In the genomic region with DNA sequence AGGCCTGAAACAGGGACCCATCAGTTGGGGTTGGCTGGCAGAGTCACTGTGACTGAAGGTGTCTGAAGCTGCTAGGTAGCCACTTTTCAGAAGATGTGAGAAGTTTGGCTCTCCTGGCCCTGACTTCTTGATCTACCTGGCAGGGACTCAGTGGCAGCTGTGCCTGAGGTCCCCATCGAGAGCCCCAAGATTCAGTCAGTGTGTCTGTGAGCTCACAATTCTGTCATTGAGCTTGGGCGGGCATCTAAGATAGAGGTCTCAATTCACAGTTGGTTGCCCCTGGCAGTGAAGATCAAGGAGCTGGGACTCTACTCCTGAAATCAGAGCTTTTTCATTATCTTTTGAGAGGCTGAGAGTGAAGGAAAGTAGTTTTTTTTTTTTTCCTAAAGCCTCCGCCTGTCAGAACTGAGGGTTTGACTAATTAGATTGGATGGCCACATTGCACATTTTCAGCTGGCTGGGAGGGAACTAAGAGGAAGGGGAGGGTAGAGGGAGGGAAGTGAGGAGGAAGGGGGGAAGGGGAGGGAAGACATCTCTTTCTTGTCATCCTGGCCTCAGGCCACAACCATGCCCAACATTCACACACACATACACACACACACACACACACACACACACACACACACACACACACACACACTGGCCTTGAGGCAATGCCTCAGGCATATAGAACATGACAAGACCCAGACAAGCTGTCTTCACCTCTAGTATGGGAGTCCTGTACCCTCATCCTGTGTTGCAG, we compare ENCODE assay signal across 22 mouse cellular contexts.
A peak's percentile ranks its signal among the peaks of the same experiment; 100 is the strongest.
DNase-seq lines count a peak whose midpoint lies in the region; ATAC-seq lines count a peak whose summit lies in the region.
"Had no signal": no experiment of that assay in that cellular context is flagged by ENCODE, and none has a peak within 500 bp of the region (broad histone marks: within the 10 kb centered on the region; RNA-seq: fewer than 3 reads in every experiment).

No protein-coding gene starts in this region.

- no peaks in the 10 kb centered on the region for H3K36me3 ChIP-seq in forebrain, embryonic 13.5 days (ENCODE audit: poor library complexity, severe bottlenecking)
- H3K36me3 ChIP-seq in forebrain, embryonic 10.5 days (replicated peaks) = no peaks in the 10 kb centered on the region
- 0 out of 2 replicates have a peak, but pooled peaks cover 2% of the 10 kb centered on the region for H3K36me3 ChIP-seq in neural tube, embryonic 15.5 days
- H3K36me3 ChIP-seq in midbrain, embryonic 14.5 days (ENCODE audit: control insufficient read depth, insufficient read depth, low read length) = no peaks in the 10 kb centered on the region
- H3K36me3 ChIP-seq: embryonic facial prominence, embryonic 13.5 days; heart, embryonic 13.5 days; limb, embryonic 12.5 days; liver, embryonic 13.5 days; lung, embryonic 15.5 days had no signal

- H3K9ac ChIP-seq in forebrain, embryonic 13.5 days = no peak overlapping the region
- H3K9ac ChIP-seq in neural tube, embryonic 15.5 days (replicated peaks) = no peak overlapping the region
- H3K9ac ChIP-seq in midbrain, embryonic 14.5 days (replicated peaks; ENCODE audit: low read length) = no peak overlapping the region
- H3K9ac ChIP-seq: embryonic facial prominence, embryonic 13.5 days; heart, embryonic 13.5 days; limb, embryonic 12.5 days; liver, embryonic 13.5 days; lung, embryonic 15.5 days had no signal

- peak; percentile 32; the same call in 1 of the 2 replicates for ATAC-seq in forebrain, embryonic 13.5 days
- ATAC-seq in neural tube, embryonic 15.5 days (ENCODE audit: low FRiP score) = no peak
- ATAC-seq in midbrain, embryonic 14.5 days (ENCODE audit: low FRiP score, low TSS enrichment) = peak; percentile 61; the same call in 1 of the 2 replicates
- ATAC-seq: CD4-positive, CD25-positive, alpha-beta regulatory T cell, adult 4 months; intestine, embryonic 16.5 days; Patski had no signal

- no peaks in the 10 kb centered on the region for H3K9me3 ChIP-seq in forebrain, embryonic 13.5 days (replicated peaks)
- H3K9me3 ChIP-seq in forebrain, embryonic 10.5 days = no peaks in the 10 kb centered on the region
- H3K9me3 ChIP-seq in neural tube, embryonic 15.5 days (replicated peaks) = no peaks in the 10 kb centered on the region
- no peaks in the 10 kb centered on the region for H3K9me3 ChIP-seq in midbrain, embryonic 14.5 days (ENCODE audit: control insufficient read depth, low read length)
- H3K9me3 ChIP-seq: embryonic facial prominence, embryonic 13.5 days; heart, embryonic 13.5 days; limb, embryonic 12.5 days; liver, embryonic 13.5 days; lung, embryonic 15.5 days had no signal

- DNase-seq in forebrain, embryonic 10.5 days (ENCODE audit: extremely low spot score, low spot score) = no peak
- DNase-seq in neural tube, embryonic 10.5 days (ENCODE audit: extremely low spot score, low spot score) = no peak
- peak; percentile 73 for DNase-seq in midbrain, embryonic 14.5 days
- DNase-seq in urinary bladder, adult 18-20 months (ENCODE audit: low spot score in 2 of 2) = no peak
- DNase-seq in cerebellum, postnatal 14 days = no peak
- DNase-seq in thymus, adult 18-20 months = no peak
- DNase-seq: adrenal gland, postnatal 10 days; cerebellum, adult 9-11 months; heart, postnatal 4 days; liver, embryonic 13.5 days; lung, postnatal 4 days; right cerebral cortex, adult 18-20 months; thymus, postnatal 14 days had no signal

- WGBS in forebrain, embryonic 13.5 days = 16% methylated on average over 3 of the region's 3 CpGs
- WGBS in forebrain, embryonic 10.5 days = 68% methylated on average over 3 of the region's 3 CpGs
- 74% methylated on average over 3 of the region's 3 CpGs for WGBS in neural tube, embryonic 15.5 days
- WGBS in midbrain, embryonic 14.5 days = 14% methylated on average over 3 of the region's 3 CpGs

- H3K27me3 ChIP-seq in forebrain, embryonic 13.5 days = no peaks in the 10 kb centered on the region
- no peaks in the 10 kb centered on the region for H3K27me3 ChIP-seq in forebrain, embryonic 10.5 days (ENCODE audit: poor library complexity, severe bottlenecking)
- H3K27me3 ChIP-seq in neural tube, embryonic 15.5 days (replicated peaks) = no peaks in the 10 kb centered on the region
- H3K27me3 ChIP-seq in midbrain, embryonic 14.5 days (ENCODE audit: control insufficient read depth, insufficient read depth, low read length) = no peaks in the 10 kb centered on the region
- H3K27me3 ChIP-seq: embryonic facial prominence, embryonic 13.5 days; heart, embryonic 13.5 days; limb, embryonic 12.5 days; liver, embryonic 13.5 days; lung, embryonic 15.5 days had no signal

- H3K4me1 ChIP-seq in forebrain, embryonic 13.5 days = peaks cover 31% of the 10 kb centered on the region
- peaks cover 10% of the 10 kb centered on the region; the same call in 1 of the 2 replicates for H3K4me1 ChIP-seq in forebrain, embryonic 10.5 days
- H3K4me1 ChIP-seq in neural tube, embryonic 15.5 days = peaks cover 37% of the 10 kb centered on the region
- H3K4me1 ChIP-seq in midbrain, embryonic 14.5 days (ENCODE audit: control insufficient read depth, insufficient read depth, low read length) = peaks cover 45% of the 10 kb centered on the region
- H3K4me1 ChIP-seq: embryonic facial prominence, embryonic 13.5 days; heart, embryonic 13.5 days; limb, embryonic 12.5 days; liver, embryonic 13.5 days; lung, embryonic 15.5 days had no signal

- H3K4me2 ChIP-seq in forebrain, embryonic 13.5 days = no peak overlapping the region
- no peak overlapping the region for H3K4me2 ChIP-seq in neural tube, embryonic 15.5 days
- H3K4me2 ChIP-seq in midbrain, embryonic 14.5 days (ENCODE audit: low read length) = no peak overlapping the region
- H3K4me2 ChIP-seq: embryonic facial prominence, embryonic 13.5 days; heart, embryonic 13.5 days; limb, embryonic 12.5 days; liver, embryonic 13.5 days; lung, embryonic 15.5 days had no signal

- no peak overlapping the region for H3K4me3 ChIP-seq in forebrain, embryonic 13.5 days
- no peak overlapping the region for H3K4me3 ChIP-seq in forebrain, embryonic 10.5 days
- no peak overlapping the region for H3K4me3 ChIP-seq in neural tube, embryonic 15.5 days (replicated peaks)
- H3K4me3 ChIP-seq in midbrain, embryonic 14.5 days (replicated peaks; ENCODE audit: low read depth, low read length) = no peak overlapping the region
- H3K4me3 ChIP-seq: embryonic facial prominence, embryonic 13.5 days; heart, embryonic 13.5 days; limb, embryonic 12.5 days; liver, embryonic 13.5 days; lung, embryonic 15.5 days had no signal

- H3K27ac ChIP-seq in forebrain, embryonic 13.5 days = peak overlapping the region; percentile 44; the same call in 1 of the 2 replicates
- no peak overlapping the region for H3K27ac ChIP-seq in forebrain, embryonic 10.5 days
- 0 out of 2 replicates have a peak overlapping the region, but pooled peaks have one; percentile 23 for H3K27ac ChIP-seq in neural tube, embryonic 15.5 days (replicated peaks)
- peak overlapping the region; percentile 52 for H3K27ac ChIP-seq in midbrain, embryonic 14.5 days (replicated peaks; ENCODE audit: low read depth, low read length)
- H3K27ac ChIP-seq: embryonic facial prominence, embryonic 13.5 days; heart, embryonic 13.5 days; limb, embryonic 12.5 days; liver, embryonic 13.5 days; lung, embryonic 15.5 days had no signal
